Mouse (Mus musculus): ENCODE measurements around the gene Vopp1.

Vopp1 gene

DNA sequence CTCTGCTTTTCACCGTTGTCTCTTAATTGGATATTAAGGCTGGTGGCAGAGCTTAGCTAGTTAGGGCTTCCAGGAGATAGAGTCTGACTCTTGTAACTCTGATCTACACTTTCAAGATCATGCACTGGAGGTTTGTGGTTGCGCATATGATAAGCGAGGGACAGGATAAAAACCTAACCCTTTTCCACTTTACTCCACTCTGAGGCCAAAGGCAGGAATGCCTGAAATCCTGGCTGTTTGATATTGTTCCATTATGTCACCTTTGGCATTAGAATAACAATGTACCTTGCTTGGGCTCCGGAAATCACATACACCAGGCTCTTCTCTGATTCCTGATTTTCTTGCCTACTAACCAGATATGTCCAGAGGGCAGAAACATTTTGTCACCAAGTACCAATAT lies 123.3 kb downstream of the Vopp1 start:
- DNase-seq: no peak

DNA sequence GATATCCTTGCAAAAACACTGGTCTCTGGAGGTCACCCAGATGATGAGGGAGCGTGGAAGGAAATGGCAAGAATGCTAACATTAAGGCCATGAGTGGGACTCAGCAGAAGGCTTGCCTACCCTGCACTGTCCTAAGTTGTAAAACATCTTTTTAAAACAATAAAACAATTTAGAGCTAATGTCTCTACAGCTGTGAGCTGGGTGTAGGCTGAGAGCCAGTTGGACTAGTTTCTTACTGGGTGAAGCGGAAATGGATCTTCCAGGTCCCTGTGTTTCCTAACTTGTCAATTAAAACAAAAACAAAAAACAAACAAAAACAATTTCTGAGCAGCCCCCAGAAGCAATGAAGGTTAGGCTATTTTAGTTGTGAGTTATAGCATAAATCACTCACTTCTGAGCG lies 131.8 kb downstream of the Vopp1 start:
- DNase-seq: no peak

DNA sequence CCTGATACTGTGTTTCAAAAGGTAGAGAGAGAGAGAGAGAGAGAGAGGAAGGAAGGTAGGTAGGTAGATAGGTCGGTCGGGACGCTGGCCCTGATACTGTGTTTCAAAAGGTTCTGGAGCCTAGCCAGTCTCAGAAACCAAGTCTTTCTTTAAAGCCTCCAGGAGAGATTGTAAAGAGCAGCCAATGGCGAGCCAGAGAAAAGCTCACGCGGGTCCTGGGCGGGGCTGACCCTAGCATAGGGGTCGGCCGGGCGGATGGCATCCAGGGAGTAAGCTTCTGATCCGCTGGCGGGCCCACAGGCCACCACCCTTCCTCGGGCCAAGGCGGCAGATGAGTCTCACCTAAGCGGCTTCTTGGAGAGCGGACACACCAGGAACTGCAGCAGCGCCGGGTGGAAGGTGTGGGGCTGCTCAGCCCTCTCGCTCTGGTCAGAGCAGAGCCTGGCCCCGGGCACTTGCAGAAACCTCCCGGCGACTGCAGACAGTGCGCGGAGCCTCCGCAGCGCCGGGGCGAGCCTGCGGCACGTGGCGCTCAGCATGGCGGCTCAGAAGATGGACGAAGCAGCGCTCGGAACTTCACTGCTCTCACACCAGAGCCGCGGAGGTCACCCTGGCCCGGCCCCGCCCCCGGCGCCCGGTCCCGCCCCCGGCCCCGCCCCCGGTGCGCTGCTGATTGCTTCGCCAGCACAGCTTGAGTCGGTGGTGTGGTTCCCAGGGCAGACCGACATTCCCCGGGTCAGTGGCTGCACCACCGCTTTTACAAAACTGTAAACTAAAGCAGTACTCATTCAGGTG lies 133.3 kb downstream of the Vopp1 start, which contains the start of gene Pyurf:
Gene Pyurf (minus strand): TSS at position 612 of the 795 bp plus-strand sequence.
- peak; percentile 84 for DNase-seq

DNA sequence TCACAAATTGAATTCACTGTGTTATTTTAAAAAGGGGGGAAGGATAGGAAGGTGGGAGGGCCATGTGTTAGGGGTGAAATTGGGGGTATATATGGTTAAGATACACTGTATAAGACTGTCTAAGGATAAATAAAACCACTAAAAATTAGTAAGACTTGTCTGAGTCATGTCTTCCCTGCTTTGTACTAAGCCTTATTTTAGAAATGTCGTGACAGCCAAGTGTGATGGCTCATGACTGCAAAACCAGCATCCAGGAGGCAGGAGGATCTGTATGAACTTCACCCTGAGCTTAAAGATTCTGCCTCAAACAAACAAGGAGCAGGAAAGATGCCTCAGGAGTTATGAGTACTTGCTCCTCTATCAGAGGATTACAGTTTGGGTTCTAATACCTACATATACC lies 140.8 kb downstream of the Vopp1 start:
- no peak for DNase-seq
